Mouse (Mus musculus) limb, embryonic 12.5 days (tissue): ENCODE data around the gene Fam193a. TPM values are rescaled to one million over a fixed set of nuclear protein-coding genes. Genes with fewer than 3 reads are reported as not detected.

Experiments used
- ATAC-seq: fragments of 200-750 bp; cut with Nextera tagmentation; 2 replicates; pipeline ENCODE4 v1.8.0; 2017; ENCODE audit warnings: low read depth, moderate TSS enrichment; ENCODE audit not compliant: insufficient number of reproducible peaks, insufficient read depth, low FRiP score, low TSS enrichment
- H3K27ac ChIP-seq: fragments of 300-500 bp; sonication (generic); 2 replicates; pipeline ENCODE4 v1.5.1; 2016; ENCODE audit warnings: mild to moderate bottlenecking, moderate library complexity
- H3K27me3 ChIP-seq: fragments of 300-500 bp; sonication (generic); 2 replicates; pipeline ENCODE4 v1.6.1; 2016; ENCODE audit warnings: mild to moderate bottlenecking, moderate library complexity
- H3K36me3 ChIP-seq: fragments of 300-500 bp; sonication (generic); 2 replicates; pipeline ENCODE4 v1.6.1; 2016; ENCODE audit warnings: mild to moderate bottlenecking, moderate library complexity
- H3K4me1 ChIP-seq: fragments of 300-500 bp; sonication (generic); replicated peaks from 2 replicates; pipeline ENCODE4 v1.6.1; 2016
- H3K4me2 ChIP-seq: fragments of 300-500 bp; sonication (generic); 2 replicates; pipeline ENCODE4 v1.6.1; 2016; ENCODE audit warnings: mild to moderate bottlenecking, moderate library complexity
- H3K4me3 ChIP-seq: fragments of 300-500 bp; sonication (generic); replicated peaks from 2 replicates; pipeline ENCODE4 v1.5.1; 2016; ENCODE audit warnings: mild to moderate bottlenecking
- H3K9ac ChIP-seq: fragments of 300-500 bp; sonication (generic); replicated peaks from 2 replicates; pipeline ENCODE4 v1.6.1; 2016; ENCODE audit warnings: mild to moderate bottlenecking, moderate library complexity
- H3K9me3 ChIP-seq: fragments of 300-500 bp; sonication (generic); 2 replicates; pipeline ENCODE4 v1.6.1; 2016; ENCODE audit warnings: mild to moderate bottlenecking, moderate library complexity
- WGBS: fragments of 180-500 bp; shearing (Covaris S2); methylation state at CpG from one replicate; pipeline ENCODE4 v1.1.7; 2016; 5-methylcytosine and 5-hydroxymethylcytosine counted together
- polyA plus RNA-seq: library from polyadenylated mRNA; unstranded; fragments of >200 nt; fragmentation: Nextera tagmentation; extraction: Ambion mirVana; gene quantifications from 2 replicates; pipeline ENCODE4 v1.2.1, GENCODE M21; 2016

The Fam193a gene
- polyA plus RNA-seq, 1 experiment from 2014 or later = 19.8 TPM

- no peak overlapping the region for H3K4me3 ChIP-seq
- no peak overlapping the region for H3K27ac ChIP-seq
- H3K4me2 ChIP-seq = no peak overlapping the region
- H3K36me3 ChIP-seq = peaks cover 32% of the 10 kb centered on the region
- no peaks in the 10 kb centered on the region for H3K27me3 ChIP-seq
- H3K9ac ChIP-seq = no peak overlapping the region
- no peak for ATAC-seq
- H3K4me1 ChIP-seq = peaks cover 14% of the 10 kb centered on the region
- H3K9me3 ChIP-seq = no peaks in the 10 kb centered on the region
- WGBS = 98% methylated on average over 6 of the region's 6 CpGs
These were observed 29.5 kb upstream of the Fam193a start for GRCm38 (mm10) chr5:34340246-34340645.

DNA sequence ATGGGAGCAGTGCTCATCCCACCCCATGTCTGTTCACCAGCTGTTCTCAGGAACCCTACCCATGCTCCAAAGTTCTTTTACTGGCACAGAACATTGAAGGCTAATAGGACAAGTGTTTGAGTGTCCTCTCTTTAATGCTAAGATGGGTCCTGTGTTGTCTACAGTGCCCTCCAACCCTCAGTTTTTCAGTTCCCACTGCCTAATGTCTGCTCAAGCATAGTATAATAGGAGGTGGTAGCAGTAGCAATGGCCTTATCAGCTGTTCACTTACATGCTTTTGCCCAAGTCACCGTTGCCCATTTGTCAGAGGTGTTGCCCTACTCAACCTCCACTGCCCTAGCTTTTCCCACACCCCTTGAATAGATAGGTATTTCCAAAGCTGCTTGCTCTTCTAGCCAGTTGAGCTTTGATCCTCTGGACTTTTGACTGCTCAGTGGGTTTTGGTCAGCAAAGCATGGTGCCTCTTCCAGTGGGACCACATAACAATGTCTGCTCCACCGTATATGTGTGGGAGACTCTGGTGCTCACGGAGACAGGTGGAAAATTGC is 17.6 kb upstream of the Fam193a start:
- Histone ChIP-seq H3K4me2 (no peak overlapping the region), H3K36me3 (peaks cover 95% of the 10 kb centered on the region), H3K27ac (no peak overlapping the region), H3K27me3 (no peaks in the 10 kb centered on the region), H3K4me3 (no peak overlapping the region), H3K4me1 (no peaks in the 10 kb centered on the region), H3K9ac (no peak overlapping the region), H3K9me3 (no peaks in the 10 kb centered on the region)
- 96% methylated on average over 3 of the region's 3 CpGs for WGBS
- no peak for ATAC-seq

DNA sequence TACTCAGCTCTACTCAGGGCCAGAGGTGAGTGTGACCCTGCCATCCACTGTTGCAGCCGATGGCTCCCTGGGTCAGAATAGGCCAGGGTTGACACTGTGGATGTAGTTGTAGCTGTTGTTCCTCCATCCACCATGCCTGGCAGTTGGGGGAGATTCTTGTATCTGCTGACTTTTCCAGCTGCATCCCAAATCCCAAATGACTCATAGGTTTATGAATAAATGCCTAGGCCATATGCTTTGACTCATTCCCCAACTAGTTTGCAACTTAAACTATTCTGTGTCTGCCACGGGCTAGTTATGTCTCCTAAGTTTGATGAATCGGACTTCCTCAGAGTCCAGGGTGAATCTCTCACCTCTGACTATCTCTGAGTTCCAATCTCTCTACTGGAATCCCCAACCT is 9.5 kb upstream of the Fam193a start:
- no peaks in the 10 kb centered on the region for H3K4me1 ChIP-seq
- H3K9me3 ChIP-seq = no peaks in the 10 kb centered on the region
- no peak overlapping the region for H3K27ac ChIP-seq
- ATAC-seq = no peak
- peaks cover 83% of the 10 kb centered on the region for H3K36me3 ChIP-seq
- no peak overlapping the region for H3K4me2 ChIP-seq
- no peak overlapping the region for H3K4me3 ChIP-seq
- no peak overlapping the region for H3K9ac ChIP-seq
- 92% methylated on average over 3 of the region's 3 CpGs for WGBS
- H3K27me3 ChIP-seq = no peaks in the 10 kb centered on the region

GRCm38 (mm10) chr5:34363115-34363514 is 6.6 kb upstream of the Fam193a start:
- Histone ChIP-seq H3K9me3 (no peaks in the 10 kb centered on the region), H3K27me3 (no peaks in the 10 kb centered on the region), H3K9ac (no peak overlapping the region), H3K36me3 (peaks cover 64% of the 10 kb centered on the region), H3K4me1 (no peaks in the 10 kb centered on the region), H3K4me2 (no peak overlapping the region), H3K4me3 (no peak overlapping the region), H3K27ac (no peak overlapping the region)
- ATAC-seq = no peak

DNA sequence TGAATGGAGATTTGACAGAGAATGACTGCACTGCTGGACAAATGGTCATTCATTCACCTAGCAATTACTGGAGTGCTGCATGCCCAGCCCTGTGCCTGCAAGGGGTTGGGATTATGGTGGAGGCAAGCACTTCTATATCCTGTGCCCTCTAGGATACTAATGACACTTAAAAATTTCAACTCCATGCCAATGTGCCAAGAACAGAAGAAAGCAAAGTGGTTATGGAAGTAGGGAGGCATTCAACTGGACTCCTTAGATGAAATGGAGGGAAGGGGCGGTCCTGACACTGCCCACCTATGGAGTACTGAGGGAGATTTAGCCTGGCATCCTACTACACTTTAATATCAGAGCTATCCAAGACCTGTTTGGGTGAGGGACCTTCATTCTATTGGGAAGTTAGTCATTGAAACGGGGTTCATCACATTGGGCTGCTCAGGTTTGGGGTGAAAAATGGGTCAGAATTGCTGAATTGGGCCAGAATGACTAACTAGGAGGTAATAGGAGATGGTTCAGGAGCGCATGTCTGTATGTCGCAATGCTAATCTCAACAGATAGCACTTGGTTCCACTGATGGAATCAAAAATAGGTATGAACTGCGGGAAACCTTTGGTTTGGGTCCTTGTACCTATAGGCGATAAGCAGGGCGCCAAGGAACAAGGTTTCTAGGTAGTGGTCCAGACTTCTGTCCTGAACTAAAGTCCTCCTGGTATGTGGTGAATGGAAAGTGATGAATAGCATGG is 1.0 kb upstream of the Fam193a start:
- peak overlapping the region; percentile 87 for H3K27ac ChIP-seq
- peak overlapping the region; percentile 96 for H3K9ac ChIP-seq
- no peak for ATAC-seq
- no peaks in the 10 kb centered on the region for H3K9me3 ChIP-seq
- WGBS = 73% methylated on average over 7 of the region's 7 CpGs
- H3K4me2 ChIP-seq = peak overlapping the region; percentile 63
- no peaks in the 10 kb centered on the region for H3K27me3 ChIP-seq
- peak overlapping the region; percentile 87 for H3K4me3 ChIP-seq
- peaks cover 19% of the 10 kb centered on the region; the same call in 1 of the 2 replicates for H3K36me3 ChIP-seq
- H3K4me1 ChIP-seq = peaks cover 22% of the 10 kb centered on the region

DNA sequence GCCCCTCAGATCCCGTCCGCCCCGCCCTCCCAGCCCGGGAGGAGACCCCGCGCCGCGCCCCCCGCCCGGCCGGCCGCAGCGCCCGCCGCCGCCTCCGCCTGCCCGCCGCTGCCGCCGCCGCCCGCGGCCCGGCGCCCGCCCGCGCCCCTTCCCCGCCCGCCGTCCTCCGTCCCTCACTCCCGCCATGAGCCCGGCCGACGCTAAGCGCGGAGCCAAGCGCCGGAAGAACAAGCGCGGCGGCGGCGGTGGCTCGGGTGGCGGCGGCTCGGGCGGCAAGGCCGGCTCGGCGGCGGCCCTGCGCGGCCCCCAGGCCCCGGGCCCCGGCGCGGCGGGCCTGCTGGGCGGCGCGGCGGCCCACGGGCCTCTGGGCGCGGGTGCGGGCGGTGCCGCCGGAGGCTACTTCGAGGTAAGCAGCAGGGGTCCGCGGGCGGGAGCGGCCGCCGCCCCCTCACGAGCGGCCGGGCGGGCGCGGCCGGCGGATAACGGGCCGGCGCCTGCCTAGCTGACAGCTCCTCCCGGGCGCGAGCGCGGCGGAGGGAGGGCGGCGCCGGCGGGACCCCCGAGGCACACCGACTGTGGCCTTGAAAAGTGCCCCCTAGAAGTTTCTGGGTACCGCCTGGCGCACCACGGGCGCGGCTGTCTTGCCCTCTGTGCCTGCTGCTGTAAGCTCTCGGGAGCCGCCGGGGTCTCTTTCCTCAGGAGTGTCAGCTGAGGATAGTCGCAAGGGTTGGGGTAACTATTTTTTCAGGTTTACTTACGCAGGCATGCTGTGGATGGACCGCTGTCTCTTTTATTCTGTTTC is 490 bp downstream of the Fam193a start:
- Histone ChIP-seq H3K9me3 (no peaks in the 10 kb centered on the region), H3K4me3 (peak overlapping the region; percentile 87), H3K36me3 (peaks cover 11% of the 10 kb centered on the region; the same call in 1 of the 2 replicates), H3K27ac (peak overlapping the region; percentile 72), H3K4me2 (peak overlapping the region; percentile 79), H3K4me1 (peaks cover 22% of the 10 kb centered on the region), H3K27me3 (no peaks in the 10 kb centered on the region), H3K9ac (peak overlapping the region; percentile 96)
- no peak for ATAC-seq
- under 1% methylated on average over 51 of the region's 114 CpGs for WGBS

GRCm38 (mm10) chr5:34370840-34371239 is 1.1 kb downstream of the Fam193a start:
- Histone ChIP-seq H3K27me3 (no peaks in the 10 kb centered on the region), H3K36me3 (peaks cover 8% of the 10 kb centered on the region; the same call in 1 of the 2 replicates), H3K9me3 (no peaks in the 10 kb centered on the region), H3K4me1 (peaks cover 22% of the 10 kb centered on the region), H3K27ac (no peak overlapping the region), H3K4me2 (peak overlapping the region; percentile 79), H3K4me3 (peak overlapping the region; percentile 87), H3K9ac (peak overlapping the region; percentile 96)
- ATAC-seq = no peak
- 37% methylated on average over 8 of the region's 8 CpGs for WGBS

- Histone ChIP-seq H3K4me3 (no peak overlapping the region), H3K27me3 (no peaks in the 10 kb centered on the region), H3K4me1 (peaks cover 22% of the 10 kb centered on the region), H3K36me3 (peaks cover 5% of the 10 kb centered on the region; the same call in 1 of the 2 replicates), H3K4me2 (no peak overlapping the region), H3K27ac (no peak overlapping the region), H3K9ac (no peak overlapping the region), H3K9me3 (no peaks in the 10 kb centered on the region)
- ATAC-seq = no peak
These were observed 2.4 kb downstream of the Fam193a start for GRCm38 (mm10) chr5:34372141-34372540.

DNA sequence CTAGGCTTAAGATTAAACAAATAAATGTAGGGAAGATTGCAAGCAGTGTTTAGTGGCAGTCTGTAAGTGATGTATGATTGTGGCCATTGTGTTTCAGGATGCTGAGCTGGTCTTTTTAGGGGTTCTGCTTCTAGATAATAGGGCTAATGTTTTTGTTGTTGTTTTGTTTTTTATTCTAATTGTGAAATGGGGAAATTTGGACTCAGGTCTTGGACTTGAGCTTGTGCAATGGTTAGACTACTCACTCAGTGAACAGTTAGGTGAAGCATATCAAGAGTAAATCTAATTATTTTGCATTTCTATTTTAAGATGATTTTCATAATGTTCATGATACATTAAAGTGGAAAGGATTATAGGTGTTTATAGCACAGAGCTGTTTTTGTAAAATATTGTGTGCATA is 2.8 kb downstream of the Fam193a start:
- no peak overlapping the region for H3K27ac ChIP-seq
- peaks cover 5% of the 10 kb centered on the region; the same call in 1 of the 2 replicates for H3K36me3 ChIP-seq
- no peak for ATAC-seq
- peaks cover 22% of the 10 kb centered on the region for H3K4me1 ChIP-seq
- no peak overlapping the region for H3K9ac ChIP-seq
- H3K4me2 ChIP-seq = no peak overlapping the region
- no peak overlapping the region for H3K4me3 ChIP-seq
- no peaks in the 10 kb centered on the region for H3K9me3 ChIP-seq
- H3K27me3 ChIP-seq = no peaks in the 10 kb centered on the region

GRCm38 (mm10) chr5:34378787-34379186 is 9.1 kb downstream of the Fam193a start:
- Histone ChIP-seq H3K27ac (no peak overlapping the region), H3K27me3 (no peaks in the 10 kb centered on the region), H3K4me1 (no peaks in the 10 kb centered on the region), H3K4me3 (no peak overlapping the region), H3K9ac (no peak overlapping the region), H3K4me2 (no peak overlapping the region), H3K36me3 (no peaks in the 10 kb centered on the region), H3K9me3 (no peaks in the 10 kb centered on the region)
- ATAC-seq = no peak

DNA sequence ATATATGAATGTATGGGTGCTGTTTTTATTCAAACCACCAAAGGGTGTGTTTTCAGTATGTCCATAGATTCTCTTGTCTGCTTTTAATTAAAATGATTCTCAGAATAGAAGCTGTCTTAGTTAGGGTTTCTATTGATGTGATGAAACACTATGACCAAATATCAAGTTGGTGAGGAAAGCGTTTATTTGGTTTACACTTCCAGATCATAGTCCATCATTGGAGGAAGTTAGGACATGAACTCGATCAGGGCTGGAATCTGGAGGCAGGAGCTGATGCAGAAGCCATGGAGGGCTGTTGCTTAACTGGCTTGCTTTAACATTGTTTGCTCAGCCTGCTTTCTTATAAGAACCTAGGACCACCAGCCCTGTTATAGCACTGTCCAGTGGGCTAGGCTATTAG is 12.0 kb downstream of the Fam193a start:
- ATAC-seq = no peak
- Histone ChIP-seq H3K27ac (no peak overlapping the region), H3K36me3 (peaks cover 13% of the 10 kb centered on the region), H3K9ac (no peak overlapping the region), H3K9me3 (peaks cover 18% of the 10 kb centered on the region), H3K4me3 (no peak overlapping the region), H3K27me3 (no peaks in the 10 kb centered on the region), H3K4me1 (no peaks in the 10 kb centered on the region), H3K4me2 (no peak overlapping the region)
- WGBS = 95% methylated on average over 2 of the region's 2 CpGs
